Mouse (Mus musculus) liver, postnatal 0 days (tissue): ENCODE measurements around the gene Hsf5. TPM values are rescaled to one million over a fixed set of nuclear protein-coding genes. Genes with fewer than 3 reads are reported as not detected.

ENCODE experiments used
- ATAC-seq: fragments of 200-750 bp; cut with Nextera tagmentation; 2 replicates; pipeline ENCODE4 v1.8.0; 2017; ENCODE audit warnings: mild to moderate bottlenecking, moderate library complexity
- DNase-seq: peaks from one replicate; pipeline ENCODE4 v3.0.0-alpha.2; 2016
- H3K27ac ChIP-seq: fragments of 300-500 bp; sonication (generic); 2 replicates; pipeline ENCODE4 v1.5.1; 2014; ENCODE audit warnings: antibody characterized with exemption, moderate library complexity, mild to moderate bottlenecking, low read depth
- H3K27me3 ChIP-seq: fragments of 300-500 bp; sonication (generic); 2 replicates; pipeline ENCODE4 v1.6.1; 2014; ENCODE audit warnings: low read length, control low read depth, mixed read lengths; ENCODE audit not compliant: insufficient read depth
- H3K36me3 ChIP-seq: fragments of 300-500 bp; sonication (generic); replicated peaks from 2 replicates; pipeline ENCODE4 v1.6.1; 2014; ENCODE audit warnings: mild to moderate bottlenecking, control low read depth, low read length, moderate library complexity, mixed read lengths; ENCODE audit not compliant: insufficient read depth
- H3K4me1 ChIP-seq: fragments of 300-500 bp; sonication (generic); 2 replicates; pipeline ENCODE4 v1.6.1; 2014; ENCODE audit warnings: antibody characterized with exemption, mild to moderate bottlenecking, control low read depth; ENCODE audit not compliant: insufficient read depth
- H3K4me2 ChIP-seq: fragments of 300-500 bp; sonication (generic); 2 replicates; pipeline ENCODE4 v1.6.1; 2014; ENCODE audit warnings: low read depth, mild to moderate bottlenecking, low read length, moderate library complexity, mixed read lengths
- H3K4me3 ChIP-seq: fragments of 300-500 bp; sonication (generic); 2 replicates; pipeline ENCODE4 v1.5.1; 2014; ENCODE audit warnings: low read depth, low read length
- H3K9ac ChIP-seq: fragments of 300-500 bp; sonication (generic); replicated peaks from 2 replicates; pipeline ENCODE4 v1.6.1; 2014; ENCODE audit warnings: mild to moderate bottlenecking, moderate library complexity
- H3K9me3 ChIP-seq: fragments of 300-500 bp; sonication (generic); 2 replicates; pipeline ENCODE4 v1.6.1; 2016; ENCODE audit warnings: mild to moderate bottlenecking, control low read depth, low read length, mixed read lengths
- CTCF ChIP-seq: sonication (generic); IDR thresholded peaks from 2 replicates; pipeline ENCODE4 v1.5.1; 2016; ENCODE audit warnings: antibody characterized with exemption, low read depth
- EP300 ChIP-seq: IDR thresholded peaks from 2 replicates; pipeline ENCODE4 v1.6.1; 2016; ENCODE audit warnings: antibody characterized with exemption, low read depth, mild to moderate bottlenecking
- WGBS: fragments of 180-500 bp; shearing (Covaris S2); extraction: QIAGEN DNeasy Blood & Tissue Kit; methylation state at CpG from one replicate; pipeline ENCODE4 v1.1.7; 2014; ENCODE audit not compliant: insufficient replicate concordance; 5-methylcytosine and 5-hydroxymethylcytosine counted together
- polyA plus RNA-seq: library from polyadenylated mRNA; unstranded; fragments of >200 nt; fragmentation: Nextera tagmentation; extraction: Ambion mirVana; gene quantifications from 2 replicates; pipeline ENCODE4 v1.2.1, GENCODE M21; 2015

Gene Hsf5
- polyA plus RNA-seq, 1 experiment from 2014 or later = not detected

DNA sequence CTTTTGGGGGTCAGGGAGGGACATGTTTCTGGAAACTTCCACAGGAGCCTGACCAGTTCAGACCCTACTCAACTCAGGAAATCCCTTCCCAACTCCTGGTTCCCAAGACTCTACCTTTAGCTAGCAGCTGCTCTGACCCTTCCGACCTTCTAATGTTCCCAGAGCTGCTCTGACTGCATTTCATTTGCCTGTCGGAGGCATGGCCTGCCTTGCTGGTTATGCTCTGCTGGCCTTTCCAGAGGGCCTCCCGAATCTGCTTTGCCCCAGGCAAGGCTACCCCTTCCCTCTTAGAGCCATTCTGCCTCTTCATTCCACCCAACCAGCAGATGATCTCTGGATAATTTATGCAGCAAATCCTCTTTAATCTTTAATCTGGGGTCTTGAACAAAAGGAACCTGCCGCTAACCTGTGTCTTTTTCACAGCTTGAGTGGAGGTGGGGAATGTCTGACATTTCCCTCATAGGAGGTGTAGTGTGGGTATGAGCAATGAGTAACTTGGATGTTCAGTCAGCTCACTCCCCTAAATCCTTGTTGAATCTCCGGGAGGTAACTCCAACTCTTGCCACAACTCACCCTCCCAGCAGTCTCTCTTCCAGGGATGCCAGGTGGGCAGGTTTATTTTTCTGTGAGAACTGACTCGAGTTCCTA lies 39.2 kb upstream of the Hsf5 start:
- no peaks in the 10 kb centered on the region for H3K27me3 ChIP-seq
- peaks cover 14% of the 10 kb centered on the region for H3K4me1 ChIP-seq
- peak overlapping the region; percentile 60 for H3K4me3 ChIP-seq
- WGBS = 52% methylated on average over 6 of the region's 6 CpGs
- H3K9ac ChIP-seq = peak overlapping the region; percentile 63; the same call in 1 of the 2 replicates
- peak overlapping the region; percentile 86 for H3K4me2 ChIP-seq
- H3K36me3 ChIP-seq = no peaks in the 10 kb centered on the region
- no peaks in the 10 kb centered on the region for H3K9me3 ChIP-seq
- no peak for ATAC-seq
- TF ChIP-seq EP300 = no peak
- no peak for TF ChIP-seq CTCF
- peak; percentile 8 for DNase-seq
- H3K27ac ChIP-seq = no peak overlapping the region

GRCm38 (mm10) chr11:87578249-87578962 lies 38.6 kb upstream of the Hsf5 start:
- Histone ChIP-seq H3K36me3 (no peaks in the 10 kb centered on the region), H3K4me3 (peak overlapping the region; percentile 60), H3K9me3 (no peaks in the 10 kb centered on the region), H3K4me1 (peaks cover 14% of the 10 kb centered on the region), H3K27me3 (no peaks in the 10 kb centered on the region), H3K27ac (peak overlapping the region; percentile 44; the same call in 1 of the 2 replicates), H3K9ac (peak overlapping the region; percentile 63), H3K4me2 (peak overlapping the region; percentile 86)
- ATAC-seq (peak; percentile 61), DNase-seq (peak; percentile 79)
- no peak for TF ChIP-seq CTCF
- no peak for TF ChIP-seq EP300
- under 1% methylated on average over 37 of the region's 40 CpGs for WGBS

DNA sequence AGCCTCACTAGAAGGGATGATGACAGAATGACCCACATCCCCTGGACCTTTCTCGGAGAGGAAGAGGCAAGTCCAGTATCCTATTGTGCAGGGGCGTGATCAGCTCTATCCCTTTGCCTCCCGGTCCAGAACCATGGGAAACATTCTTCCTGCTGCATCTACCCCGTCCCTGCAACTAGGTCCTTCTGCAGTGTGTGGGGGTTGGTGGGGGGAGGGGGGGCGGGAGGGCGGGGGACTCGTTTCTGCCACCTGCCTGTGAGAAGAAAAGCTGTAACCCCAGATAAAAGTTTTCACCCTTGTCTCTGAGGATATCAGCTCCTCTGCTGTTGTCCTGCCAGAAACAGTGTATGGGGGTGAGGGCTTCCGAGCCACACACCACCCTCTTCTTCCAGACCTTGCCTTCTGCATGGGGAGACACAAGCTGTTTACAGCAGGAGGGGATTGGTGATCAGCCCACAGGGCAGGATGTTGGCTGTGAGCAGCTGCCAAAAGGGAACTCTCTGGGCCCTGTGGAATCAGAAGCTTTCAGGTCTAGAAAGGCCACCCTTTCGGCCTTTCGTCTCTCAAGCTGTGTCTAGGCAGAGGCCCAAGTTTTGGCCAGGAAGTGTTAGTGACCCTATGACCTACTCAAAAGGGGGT lies 37.9 kb upstream of the Hsf5 start:
- DNase-seq (peak; percentile 21), ATAC-seq (0 out of 2 replicates have a peak, but pooled peaks have one; percentile 8)
- peaks cover 14% of the 10 kb centered on the region for H3K4me1 ChIP-seq
- TF ChIP-seq CTCF = 0 out of 2 replicates have a peak, but pooled peaks have one; percentile 5
- no peak for TF ChIP-seq EP300
- H3K4me2 ChIP-seq = peak overlapping the region; percentile 86
- 18% methylated on average over 9 of the region's 10 CpGs for WGBS
- no peaks in the 10 kb centered on the region for H3K36me3 ChIP-seq
- no peaks in the 10 kb centered on the region for H3K9me3 ChIP-seq
- no peaks in the 10 kb centered on the region for H3K27me3 ChIP-seq
- peak overlapping the region; percentile 63; the same call in 1 of the 2 replicates for H3K9ac ChIP-seq
- H3K4me3 ChIP-seq = peak overlapping the region; percentile 60
- H3K27ac ChIP-seq = peak overlapping the region; percentile 44; the same call in 1 of the 2 replicates

GRCm38 (mm10) chr11:87579713-87580112 lies 37.3 kb upstream of the Hsf5 start:
- Histone ChIP-seq H3K36me3 (no peaks in the 10 kb centered on the region), H3K27ac (peak overlapping the region; percentile 30; the same call in 1 of the 2 replicates), H3K9me3 (no peaks in the 10 kb centered on the region), H3K4me1 (peaks cover 14% of the 10 kb centered on the region), H3K4me3 (no peak overlapping the region), H3K4me2 (peak overlapping the region; percentile 86), H3K27me3 (no peaks in the 10 kb centered on the region), H3K9ac (no peak overlapping the region)
- no peak for ATAC-seq
- DNase-seq = no peak
- WGBS = 63% methylated on average over 1 of the region's 1 CpGs
- no peak for TF ChIP-seq CTCF
- no peak for TF ChIP-seq EP300

DNA sequence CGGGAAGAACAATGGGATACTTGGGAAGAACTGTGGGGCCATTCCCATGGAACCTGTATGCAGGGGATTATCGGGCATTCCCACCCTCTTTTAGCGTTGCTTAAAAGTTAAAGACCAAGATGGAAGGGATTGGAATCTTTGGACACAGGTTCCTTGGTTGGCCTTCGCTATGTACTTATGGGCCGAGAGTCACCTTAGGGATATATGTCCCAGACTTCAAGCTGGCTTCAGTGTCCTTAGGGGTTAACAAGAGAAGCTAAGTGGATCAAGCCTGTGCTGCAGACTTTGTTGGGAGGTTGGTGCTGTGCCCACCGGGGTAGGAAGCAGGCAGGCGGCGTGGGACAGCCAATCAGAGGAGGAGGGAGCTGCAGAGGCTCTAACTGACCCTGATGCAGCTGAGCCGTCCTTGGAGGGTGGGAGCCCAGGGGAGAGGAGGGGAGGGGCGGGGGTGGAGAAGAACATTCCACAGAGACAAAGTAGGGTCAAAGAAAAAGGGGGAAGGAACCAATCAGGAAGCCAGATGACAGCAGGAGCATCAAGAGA lies 36.4 kb upstream of the Hsf5 start:
- no peaks in the 10 kb centered on the region for H3K27me3 ChIP-seq
- DNase-seq (no peak), ATAC-seq (no peak)
- H3K4me3 ChIP-seq = no peak overlapping the region
- no peak overlapping the region for H3K4me2 ChIP-seq
- peaks cover 20% of the 10 kb centered on the region for H3K4me1 ChIP-seq
- H3K9ac ChIP-seq = no peak overlapping the region
- no peak for TF ChIP-seq EP300
- TF ChIP-seq CTCF = no peak
- WGBS = 57% methylated on average over 10 of the region's 10 CpGs
- no peaks in the 10 kb centered on the region for H3K9me3 ChIP-seq
- no peak overlapping the region for H3K27ac ChIP-seq
- no peaks in the 10 kb centered on the region for H3K36me3 ChIP-seq
